ENCODE assay signal across 23 mouse cellular contexts in genomic region chr5:129208845-129209244, GRCm38 (mm10).
A peak's percentile ranks its signal among the peaks of the same experiment; 100 is the strongest.
DNase-seq lines count a peak whose midpoint lies in the region; ATAC-seq lines count a peak whose summit lies in the region.
"Had no signal": no experiment of that assay in that cellular context is flagged by ENCODE, and none has a peak within 500 bp of the region (broad histone marks: within the 10 kb centered on the region; RNA-seq: fewer than 3 reads in every experiment).

No protein-coding gene starts in this region.

- no peaks in the 10 kb centered on the region for H3K9me3 ChIP-seq in kidney, embryonic 14.5 days (ENCODE audit: control insufficient read depth, low read length)
- H3K9me3 ChIP-seq in liver, embryonic 12.5 days (replicated peaks) = no peaks in the 10 kb centered on the region
- no peaks in the 10 kb centered on the region for H3K9me3 ChIP-seq in embryonic facial prominence, embryonic 10.5 days
- H3K9me3 ChIP-seq: embryonic facial prominence, embryonic 13.5 days; forebrain, embryonic 15.5 days; heart, embryonic 13.5 days; hindbrain, embryonic 12.5 days had no signal

- no peak for DNase-seq in kidney, adult 8-10 months
- DNase-seq in liver = no peak
- peak; percentile 54 for DNase-seq in brain, adult 2 months (ENCODE audit: low read depth, low spot score)
- DNase-seq in right cerebral cortex, postnatal 10 days (ENCODE audit: low spot score in 2 of 2) = no peak
- no peak for DNase-seq in embryonic facial prominence, embryonic 10.5 days (ENCODE audit: low spot score)
- DNase-seq: adrenal gland, postnatal 10 days; B cell, adult 2 months; cerebellum, adult 11-12 months; cerebellum, adult 9-10 months; cerebellum, postnatal 25 days; gastrocnemius, adult 2 months; gastrocnemius, postnatal 25 days; heart, adult 11 months; heart, postnatal 36 days had no signal

- H3K4me3 ChIP-seq in kidney, embryonic 14.5 days (ENCODE audit: low read length) = no peak overlapping the region
- no peak overlapping the region for H3K4me3 ChIP-seq in liver, embryonic 12.5 days
- H3K4me3 ChIP-seq in embryonic facial prominence, embryonic 10.5 days = no peak overlapping the region
- H3K4me3 ChIP-seq: embryonic facial prominence, embryonic 13.5 days; forebrain, embryonic 15.5 days; gastrocnemius, adult 2 months; heart, embryonic 13.5 days; hindbrain, embryonic 12.5 days had no signal

- H3K27ac ChIP-seq in kidney, embryonic 14.5 days (ENCODE audit: low read depth, low read length) = peak overlapping the region; percentile 32; the same call in 1 of the 2 replicates
- H3K27ac ChIP-seq in liver, embryonic 12.5 days = no peak overlapping the region
- no peak overlapping the region for H3K27ac ChIP-seq in embryonic facial prominence, embryonic 10.5 days (replicated peaks)
- H3K27ac ChIP-seq: embryonic facial prominence, embryonic 13.5 days; forebrain, embryonic 15.5 days; gastrocnemius, adult 2 months; heart, embryonic 13.5 days; hindbrain, embryonic 12.5 days had no signal

- 0 out of 2 replicates have a peak, but pooled peaks cover 7% of the 10 kb centered on the region for H3K27me3 ChIP-seq in kidney, embryonic 14.5 days (ENCODE audit: control insufficient read depth, insufficient read depth, low read length)
- H3K27me3 ChIP-seq in liver, embryonic 12.5 days (replicated peaks) = no peaks in the 10 kb centered on the region
- peaks cover 3% of the 10 kb centered on the region; the same call in 1 of the 2 replicates for H3K27me3 ChIP-seq in embryonic facial prominence, embryonic 10.5 days (replicated peaks; ENCODE audit: low read depth, poor library complexity, severe bottlenecking)
- H3K27me3 ChIP-seq: forebrain, embryonic 15.5 days had no signal

- peaks cover 10% of the 10 kb centered on the region; the same call in 1 of the 2 replicates for H3K4me1 ChIP-seq in kidney, embryonic 14.5 days (ENCODE audit: control insufficient read depth, insufficient read depth, low read length)
- H3K4me1 ChIP-seq in liver, embryonic 12.5 days = no peaks in the 10 kb centered on the region
- peaks cover 9% of the 10 kb centered on the region for H3K4me1 ChIP-seq in embryonic facial prominence, embryonic 10.5 days
- H3K4me1 ChIP-seq: forebrain, embryonic 15.5 days; heart, embryonic 13.5 days had no signal

- H3K36me3 ChIP-seq in kidney, embryonic 14.5 days (ENCODE audit: control insufficient read depth, insufficient read depth, low read length) = no peaks in the 10 kb centered on the region
- no peaks in the 10 kb centered on the region for H3K36me3 ChIP-seq in liver, embryonic 12.5 days
- H3K36me3 ChIP-seq in embryonic facial prominence, embryonic 10.5 days (replicated peaks) = no peaks in the 10 kb centered on the region
- H3K36me3 ChIP-seq: embryonic facial prominence, embryonic 13.5 days; forebrain, embryonic 15.5 days; G1E; heart, embryonic 13.5 days; hindbrain, embryonic 12.5 days had no signal

- no peak overlapping the region for H3K9ac ChIP-seq in kidney, embryonic 14.5 days (ENCODE audit: low read depth, low read length)
- no peak overlapping the region for H3K9ac ChIP-seq in liver, embryonic 12.5 days
- H3K9ac ChIP-seq: embryonic facial prominence, embryonic 13.5 days; forebrain, embryonic 15.5 days; heart, embryonic 13.5 days; hindbrain, embryonic 12.5 days had no signal

- no peak overlapping the region for H3K4me2 ChIP-seq in kidney, embryonic 14.5 days (replicated peaks; ENCODE audit: low read depth, low read length)
- no peak overlapping the region for H3K4me2 ChIP-seq in liver, embryonic 12.5 days
- H3K4me2 ChIP-seq: embryonic facial prominence, embryonic 13.5 days; forebrain, embryonic 15.5 days; heart, embryonic 13.5 days; hindbrain, embryonic 12.5 days had no signal

- 52% methylated on average over 4 of the region's 4 CpGs for WGBS in kidney, embryonic 14.5 days
- 47% methylated on average over 4 of the region's 4 CpGs for WGBS in liver, embryonic 12.5 days (ENCODE audit: insufficient replicate concordance)
- 77% methylated on average over 4 of the region's 4 CpGs for WGBS in embryonic facial prominence, embryonic 10.5 days

- peak; percentile 63 for ATAC-seq in kidney, embryonic 14.5 days (ENCODE audit: low FRiP score, low TSS enrichment)
- 0 out of 2 replicates have a peak, but pooled peaks have one; percentile 18 for ATAC-seq in liver, embryonic 12.5 days
- ATAC-seq: CD4-positive, CD25-positive, alpha-beta regulatory T cell, adult 4 months; forebrain, embryonic 15.5 days; hindbrain, embryonic 16.5 days had no signal
